Mouse (Mus musculus) layer of hippocampus, adult 9-11 months (tissue): ENCODE measurements around the gene Npepps.
"Not testable (repeated sequence)": the region's sequence is repeated elsewhere in the genome, so short reads cannot be mapped to it uniquely, and the experiment has no call there.

Experiments used
- DNase-seq: peaks from one replicate; pipeline ENCODE4 v3.0.0; 2022

The Npepps gene

GRCm38 (mm10) chr11:97280216-97280861 is at the start of gene Npepps:
Gene Npepps (minus strand): TSS chr11:97280638.
- peak; percentile 56 for DNase-seq

DNA sequence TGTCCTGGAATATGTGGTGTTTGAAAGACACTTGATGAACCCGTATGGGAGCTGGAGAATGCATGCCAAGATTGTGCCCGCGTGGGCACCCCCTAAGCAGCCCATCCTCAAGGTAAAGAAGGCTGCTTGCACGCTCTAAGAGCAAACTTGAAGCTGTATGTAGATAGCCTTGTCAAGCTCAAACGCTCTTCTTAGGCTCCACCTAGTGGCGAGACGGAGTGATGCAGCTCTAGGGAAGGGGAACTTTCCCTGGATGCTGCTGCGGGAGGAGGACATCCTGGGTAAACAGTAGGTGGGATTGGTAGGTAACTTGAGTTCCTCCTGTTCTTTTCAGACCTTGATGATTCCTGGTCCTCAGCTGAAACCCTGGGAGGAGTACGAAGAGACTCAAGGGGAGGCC is 47.7 kb upstream of the Npepps start:
- no peak for DNase-seq

GRCm38 (mm10) chr11:97325224-97325623 is 44.8 kb upstream of the Npepps start:
- no peak for DNase-seq

- not testable (repeated sequence) for DNase-seq
Measured at GRCm38 (mm10) chr11:97321894-97322600, 41.6 kb upstream of the Npepps start.

GRCm38 (mm10) chr11:97321197-97321596 is 40.8 kb upstream of the Npepps start:
- DNase-seq: no peak

DNA sequence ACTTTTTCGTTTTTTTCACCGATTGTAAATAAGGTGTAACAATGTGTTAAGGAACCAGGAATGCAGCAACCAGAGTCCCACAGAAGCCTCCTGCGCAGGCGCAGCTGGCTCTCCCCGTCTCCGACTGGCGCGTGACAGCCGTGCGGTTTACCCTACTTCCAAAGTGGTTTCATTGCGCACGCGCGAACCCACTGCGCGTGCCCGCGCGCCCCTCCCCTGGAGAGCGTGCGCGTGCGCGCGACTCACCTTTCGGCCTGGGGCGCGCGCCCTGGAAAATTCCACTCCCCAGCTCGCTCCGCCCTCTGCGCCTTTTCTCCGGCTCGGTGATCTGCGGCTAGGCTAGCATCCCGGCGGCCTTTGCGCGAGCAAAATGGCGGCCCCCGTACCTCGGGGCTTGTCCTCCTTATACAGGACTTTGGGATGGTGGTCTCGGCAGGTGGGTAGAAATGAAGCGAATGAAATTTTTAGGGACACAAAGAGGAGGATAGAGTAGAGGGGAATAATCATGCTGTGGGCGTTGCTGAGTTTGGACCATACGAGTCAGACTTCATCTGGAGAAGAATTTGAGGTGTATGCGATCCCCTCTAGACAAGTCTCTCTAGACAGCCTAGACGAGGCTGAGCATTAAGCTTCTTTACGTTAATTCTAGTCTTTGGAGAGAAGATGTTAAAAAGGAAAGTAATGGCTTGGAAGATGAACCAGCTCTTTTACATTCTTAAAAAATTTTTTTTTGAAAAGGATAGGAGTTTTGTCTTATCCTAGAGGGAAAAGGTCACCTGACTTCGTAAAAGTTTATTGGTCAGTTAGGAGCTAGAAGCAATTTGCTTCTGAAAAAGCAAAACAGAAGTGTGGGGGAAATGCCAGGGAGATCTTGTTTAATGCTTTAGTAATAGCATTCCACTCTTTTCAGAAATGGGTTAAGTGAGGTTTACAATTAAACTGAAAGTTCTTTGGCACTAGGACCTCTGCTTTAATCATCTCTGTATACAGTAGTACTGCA is 35.4 kb upstream of the Npepps start, which contains the start of gene Mrpl45:
Mrpl45 (plus strand) TSS at position 213 of the 1,000 bp plus-strand sequence.
- DNase-seq: peak; percentile 98

GRCm38 (mm10) chr11:97314751-97315503 is 34.5 kb upstream of the Npepps start:
- no peak for DNase-seq

DNA sequence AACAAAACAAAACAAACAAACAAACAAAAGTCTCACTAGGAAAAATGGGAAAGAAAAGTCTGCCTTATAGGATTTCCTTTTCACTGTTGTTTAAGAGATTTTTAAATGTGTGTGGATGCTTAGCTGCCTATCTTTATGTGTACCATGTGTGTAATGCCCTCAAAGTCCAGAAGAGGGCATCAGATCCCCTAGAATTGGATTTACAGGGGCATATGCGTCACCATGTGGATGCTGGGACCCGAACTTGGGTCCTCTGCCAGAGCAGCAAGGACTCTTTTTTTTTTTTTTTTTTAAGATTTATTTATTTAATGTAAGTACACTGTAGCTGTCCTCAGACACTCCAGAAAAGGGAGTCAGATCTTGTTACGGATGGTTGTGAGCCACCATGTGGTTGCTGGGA is 33.7 kb upstream of the Npepps start:
- no peak for DNase-seq

- DNase-seq: not testable (repeated sequence)
Measured at GRCm38 (mm10) chr11:97312871-97313270, 32.4 kb upstream of the Npepps start.

DNA sequence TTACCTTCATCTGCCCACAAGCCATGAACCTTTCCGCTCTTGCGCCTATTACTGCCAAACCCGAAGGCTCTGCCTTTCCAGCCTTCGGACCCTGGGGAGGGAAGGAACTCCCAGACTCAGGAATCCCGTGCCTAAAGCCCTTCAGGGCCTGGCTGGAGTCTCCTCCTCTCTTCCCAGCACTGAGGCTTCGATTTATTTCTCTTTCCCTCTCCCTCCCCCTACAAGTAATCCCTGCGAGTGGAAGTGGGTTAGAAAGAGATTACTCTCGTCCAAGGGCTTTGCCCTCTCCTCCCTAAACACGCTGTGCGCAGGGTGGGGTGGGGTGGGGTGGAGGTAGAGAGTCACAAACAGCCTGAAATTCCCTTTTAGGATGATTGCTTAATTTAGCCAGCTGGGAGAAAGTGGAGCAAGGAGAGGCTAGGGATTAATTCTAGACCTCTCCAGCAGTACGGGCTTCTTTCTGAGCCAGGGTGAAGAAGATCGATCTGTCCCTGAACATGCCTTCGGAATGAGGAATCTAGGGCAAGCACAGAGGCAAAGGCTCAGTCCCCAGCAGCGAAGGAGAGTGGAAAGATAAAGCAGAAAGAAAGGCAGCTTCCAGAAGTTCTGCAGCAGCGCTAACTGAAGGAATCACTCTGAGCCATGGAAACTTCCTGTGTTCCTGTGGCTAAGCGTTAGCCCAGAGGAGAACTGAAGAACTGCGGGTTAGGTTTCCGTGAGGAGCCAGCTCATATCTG is 30.6 kb upstream of the Npepps start:
- DNase-seq: no peak

DNA sequence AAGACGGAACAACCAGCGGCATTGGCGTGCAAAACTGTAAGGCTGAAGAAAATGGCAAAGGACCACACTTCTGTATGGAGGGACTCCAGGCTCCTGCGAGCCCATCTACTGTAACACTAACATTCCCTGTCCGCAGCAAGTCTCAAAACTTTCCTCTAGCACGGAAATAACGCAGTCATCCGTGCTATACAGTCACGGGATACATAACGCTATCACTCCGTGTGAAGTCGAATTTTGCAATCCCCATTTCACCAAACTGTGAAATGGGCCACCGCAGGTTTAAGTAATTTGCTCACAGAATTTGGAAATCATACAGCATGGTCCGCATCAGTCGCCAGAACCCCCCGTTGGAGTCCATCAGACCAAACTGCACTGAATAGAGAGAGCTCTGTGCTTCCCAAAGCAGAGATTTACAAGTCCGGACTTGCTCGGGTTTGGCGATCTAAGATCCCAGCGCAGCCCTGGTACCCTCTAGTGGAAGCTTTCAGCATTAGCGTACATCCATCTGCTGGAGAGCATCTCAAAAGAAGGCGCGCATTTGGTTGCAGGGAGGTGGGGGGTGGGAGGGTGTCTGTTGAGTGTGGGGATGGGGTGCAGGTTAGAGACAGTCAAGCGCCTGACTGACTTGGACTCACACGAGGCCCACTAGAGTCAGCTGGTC is 29.6 kb upstream of the Npepps start:
- DNase-seq: peak; percentile 83

- peak; percentile 53 for DNase-seq
Measured at GRCm38 (mm10) chr11:97309451-97309836, 29.0 kb upstream of the Npepps start.

- DNase-seq: no peak
Measured at GRCm38 (mm10) chr11:97308806-97309450, 28.5 kb upstream of the Npepps start.

GRCm38 (mm10) chr11:97307294-97308069 is 27.0 kb upstream of the Npepps start:
- no peak for DNase-seq

GRCm38 (mm10) chr11:97304631-97305030 is 24.2 kb upstream of the Npepps start:
- DNase-seq: no peak

DNA sequence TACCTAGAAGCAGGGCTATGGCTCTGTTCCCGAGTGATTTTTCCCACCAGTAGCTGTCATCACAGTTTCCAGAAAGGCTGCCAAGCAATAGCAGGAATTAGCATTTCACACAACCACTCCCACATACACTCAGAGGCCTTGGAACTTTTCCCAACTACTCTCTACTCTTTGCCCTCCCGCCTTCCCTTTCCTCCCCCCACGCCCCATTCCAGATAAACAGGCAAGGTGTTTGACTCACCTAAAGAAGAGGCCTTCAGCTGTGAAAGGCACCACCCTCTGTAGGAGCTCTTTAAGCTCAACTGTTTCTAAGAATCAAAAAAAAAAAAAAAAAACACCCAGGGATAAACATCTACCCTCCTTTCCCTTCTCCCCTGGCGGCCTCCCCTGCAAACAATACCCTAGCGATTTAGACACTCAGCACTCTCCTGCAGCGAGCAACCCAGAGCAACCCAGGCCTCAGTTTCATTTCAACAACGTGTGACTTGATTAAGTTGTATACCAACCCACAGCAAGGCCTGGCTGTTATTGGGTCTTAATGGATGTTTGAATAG is 21.9 kb upstream of the Npepps start:
- DNase-seq: peak; percentile 67

GRCm38 (mm10) chr11:97301406-97301805 is 21.0 kb upstream of the Npepps start:
- DNase-seq: no peak

- no peak for DNase-seq
Measured at GRCm38 (mm10) chr11:97299939-97300338, 19.5 kb upstream of the Npepps start.

DNA sequence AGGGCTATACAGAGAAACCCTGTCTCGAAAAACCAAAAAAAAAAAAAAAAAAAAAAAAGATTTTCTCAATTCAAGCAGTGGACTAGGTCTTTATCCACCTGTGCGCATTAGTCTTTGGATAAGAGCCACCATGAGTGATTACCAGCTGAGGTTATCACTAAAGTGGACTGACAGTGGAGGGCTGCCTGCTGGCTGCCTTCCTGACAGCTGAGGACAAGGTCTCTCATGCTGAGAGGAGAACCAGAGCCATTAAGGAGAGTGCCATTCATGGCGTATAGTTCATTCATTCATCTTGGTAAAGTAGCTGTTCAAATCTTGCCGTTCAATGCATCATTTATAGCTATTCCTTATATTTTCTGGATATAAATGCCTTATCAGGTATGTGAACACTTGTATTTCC is 16.1 kb upstream of the Npepps start:
- DNase-seq: no peak
